Mouse (Mus musculus) lung, embryonic 14.5 days (tissue): Measurements from ENCODE around the gene Gm10260. TPM values are rescaled to one million over a fixed set of nuclear protein-coding genes. Genes with fewer than 3 reads are reported as not detected.
A peak's percentile ranks its signal among the peaks of the same experiment; 100 is the strongest.

ENCODE experiments used
- ATAC-seq: fragments of 200-750 bp; cut with Nextera tagmentation; 2 replicates; pipeline ENCODE4 v1.8.0; 2017; ENCODE audit warnings: mild to moderate bottlenecking, moderate TSS enrichment, moderate library complexity; ENCODE audit not compliant: insufficient read depth
- DNase-seq: peaks from one replicate; pipeline ENCODE4 v3.0.0-alpha.2; 2015
- H3K27ac ChIP-seq: fragments of 300-500 bp; sonication (generic); 2 replicates; pipeline ENCODE4 v1.5.1; 2014; ENCODE audit warnings: low read depth, mild to moderate bottlenecking, moderate library complexity
- H3K27me3 ChIP-seq: fragments of 300-500 bp; sonication (generic); 2 replicates; pipeline ENCODE4 v1.6.1; 2014; ENCODE audit warnings: low read length, control low read depth; ENCODE audit not compliant: insufficient read depth
- H3K36me3 ChIP-seq: fragments of 300-500 bp; sonication (generic); 2 replicates; pipeline ENCODE4 v1.6.1; 2014; ENCODE audit warnings: control low read depth; ENCODE audit not compliant: insufficient read depth
- H3K4me1 ChIP-seq: fragments of 300-500 bp; sonication (generic); 2 replicates; pipeline ENCODE4 v1.6.1; 2014; ENCODE audit warnings: antibody characterized with exemption, control low read depth; ENCODE audit not compliant: insufficient read depth
- H3K4me2 ChIP-seq: fragments of 300-500 bp; sonication (generic); 2 replicates; pipeline ENCODE4 v1.6.1; 2014; ENCODE audit warnings: mild to moderate bottlenecking
- H3K4me3 ChIP-seq: fragments of 300-500 bp; sonication (generic); 2 replicates; pipeline ENCODE4 v1.5.1; 2014; ENCODE audit warnings: low read depth, low read length
- H3K9ac ChIP-seq: fragments of 300-500 bp; sonication (generic); 2 replicates; pipeline ENCODE4 v1.6.1; 2014
- H3K9me3 ChIP-seq: fragments of 300-500 bp; sonication (generic); 2 replicates; pipeline ENCODE4 v1.6.1; 2016; ENCODE audit warnings: low read depth, low read length, control low read depth
- CTCF ChIP-seq: IDR thresholded peaks from 2 replicates; pipeline ENCODE4 v1.5.1; 2016; ENCODE audit warnings: antibody characterized with exemption, low read depth
- WGBS: fragments of 180-500 bp; shearing (Covaris S2); extraction: QIAGEN DNeasy Blood & Tissue Kit; methylation state at CpG from one replicate; pipeline ENCODE4 v1.1.7; 2014; 5-methylcytosine and 5-hydroxymethylcytosine counted together
- polyA plus RNA-seq: library from polyadenylated mRNA; unstranded; fragments of >200 nt; fragmentation: Nextera tagmentation; extraction: Ambion mirVana; gene quantifications from 2 replicates; pipeline ENCODE4 v1.2.1, GENCODE M21; 2014

Gene Gm10260
- polyA plus RNA-seq, 1 experiment from 2014 or later, result 2.4 TPM

DNA sequence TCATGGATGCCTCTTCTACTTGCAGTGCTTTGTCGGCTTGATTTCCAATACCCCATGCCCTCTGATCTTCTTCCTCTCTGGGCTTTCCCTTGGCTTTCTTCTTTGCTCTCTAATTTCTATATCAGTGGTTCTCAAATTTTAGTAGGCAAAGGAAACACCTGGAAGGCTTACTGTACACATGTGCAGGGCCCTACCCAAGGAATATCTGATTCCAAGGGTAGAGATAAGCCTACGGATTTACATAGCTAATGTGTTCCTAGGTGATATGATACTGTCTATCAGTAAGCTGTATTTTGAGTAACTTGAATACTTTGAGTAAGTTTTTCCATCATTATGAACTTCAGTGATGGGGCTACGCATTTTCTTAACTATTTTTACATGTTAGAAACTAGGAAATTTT is 25.7 kb downstream of the Gm10260 start:
- 83% methylated on average over 3 of the region's 3 CpGs for WGBS
- H3K4me1 ChIP-seq, result no peaks in the 10 kb centered on the region
- no peak overlapping the region for H3K9ac ChIP-seq
- no peaks in the 10 kb centered on the region for H3K27me3 ChIP-seq
- no peak overlapping the region for H3K27ac ChIP-seq
- no peak for DNase-seq
- no peak for TF ChIP-seq CTCF
- no peak overlapping the region for H3K4me3 ChIP-seq
- ATAC-seq, result no peak
- H3K9me3 ChIP-seq, result no peaks in the 10 kb centered on the region
- no peak overlapping the region for H3K4me2 ChIP-seq
- no peaks in the 10 kb centered on the region for H3K36me3 ChIP-seq

- H3K27me3 ChIP-seq, result no peaks in the 10 kb centered on the region
- 0 out of 2 replicates have a peak, but pooled peaks cover 5% of the 10 kb centered on the region for H3K4me1 ChIP-seq
- H3K27ac ChIP-seq, result no peak overlapping the region
- H3K9ac ChIP-seq, result no peak overlapping the region
- no peak overlapping the region for H3K4me2 ChIP-seq
- H3K4me3 ChIP-seq, result no peak overlapping the region
- TF ChIP-seq CTCF, result no peak
- WGBS, result 61% methylated on average over 11 of the region's 11 CpGs
- DNase-seq (peak; percentile 22), ATAC-seq (peak; percentile 58; the same call in 1 of the 2 replicates)
- H3K9me3 ChIP-seq, result no peaks in the 10 kb centered on the region
- H3K36me3 ChIP-seq, result no peaks in the 10 kb centered on the region
Observed at GRCm38 (mm10) chr13:97725160-97725825, 35.1 kb downstream of the Gm10260 start.

DNA sequence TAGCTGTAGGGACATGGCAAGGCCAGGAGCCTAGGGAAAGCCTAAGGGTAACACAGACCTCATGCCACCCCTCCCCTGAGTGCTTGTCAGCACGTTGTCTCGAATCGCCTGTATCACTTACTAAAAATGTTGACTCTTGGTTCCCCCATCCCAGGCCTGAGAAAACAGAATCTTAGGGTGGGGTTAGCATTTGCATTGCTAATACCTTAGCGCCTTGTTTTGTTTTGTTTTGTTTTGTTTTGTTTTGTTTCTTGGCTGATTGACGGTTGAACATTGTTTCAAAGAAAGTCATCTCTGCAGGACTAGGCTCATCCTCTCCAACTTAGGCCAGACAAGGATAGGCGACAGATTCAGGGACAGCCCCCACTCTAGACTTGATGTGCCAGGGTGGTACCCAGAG is 35.9 kb downstream of the Gm10260 start:
- no peak for ATAC-seq
- H3K36me3 ChIP-seq, result no peaks in the 10 kb centered on the region
- H3K4me2 ChIP-seq, result no peak overlapping the region
- no peak overlapping the region for H3K9ac ChIP-seq
- no peak for DNase-seq
- 74% methylated on average over 6 of the region's 6 CpGs for WGBS
- 0 out of 2 replicates have a peak, but pooled peaks cover 5% of the 10 kb centered on the region for H3K4me1 ChIP-seq
- H3K4me3 ChIP-seq, result no peak overlapping the region
- no peak overlapping the region for H3K27ac ChIP-seq
- no peaks in the 10 kb centered on the region for H3K9me3 ChIP-seq
- no peak for TF ChIP-seq CTCF
- H3K27me3 ChIP-seq, result no peaks in the 10 kb centered on the region

GRCm38 (mm10) chr13:97712506-97713275 is 47.7 kb downstream of the Gm10260 start:
- H3K4me1 ChIP-seq, result 0 out of 2 replicates have a peak, but pooled peaks cover 4% of the 10 kb centered on the region
- H3K4me2 ChIP-seq, result 0 out of 2 replicates have a peak overlapping the region, but pooled peaks have one; percentile 10
- no peaks in the 10 kb centered on the region for H3K36me3 ChIP-seq
- H3K27me3 ChIP-seq, result no peaks in the 10 kb centered on the region
- no peaks in the 10 kb centered on the region for H3K9me3 ChIP-seq
- H3K27ac ChIP-seq, result peak overlapping the region; percentile 83
- peak; percentile 92 for ATAC-seq
- 21% methylated on average over 8 of the region's 8 CpGs for WGBS
- TF ChIP-seq CTCF, result no peak
- H3K4me3 ChIP-seq, result no peak overlapping the region
- peak; percentile 76 for DNase-seq
- H3K9ac ChIP-seq, result no peak overlapping the region

GRCm38 (mm10) chr13:97711510-97711909 is 48.9 kb downstream of the Gm10260 start:
- Histone ChIP-seq H3K27me3 (no peaks in the 10 kb centered on the region), H3K4me3 (no peak overlapping the region), H3K9me3 (no peaks in the 10 kb centered on the region), H3K4me2 (no peak overlapping the region), H3K36me3 (no peaks in the 10 kb centered on the region), H3K9ac (no peak overlapping the region), H3K27ac (no peak overlapping the region), H3K4me1 (0 out of 2 replicates have a peak, but pooled peaks cover 4% of the 10 kb centered on the region)
- no peak for TF ChIP-seq CTCF
- no peak for DNase-seq
- no peak for ATAC-seq
- 83% methylated on average over 2 of the region's 2 CpGs for whole genome bisulfite sequencing
